ENCODE assay signal across 27 mouse cellular contexts in genomic region chr16:50092780-50093179, GRCm38 (mm10).
DNase-seq lines count a peak whose midpoint lies in the region; ATAC-seq and TF ChIP-seq lines count a peak whose summit lies in the region.
"Had no signal": no experiment of that assay in that cellular context is flagged by ENCODE, and none has a peak within 500 bp of the region (broad histone marks: within the 10 kb centered on the region; RNA-seq: fewer than 3 reads in every experiment).

No protein-coding gene starts in this region.

- TF ChIP-seq CTCF in kidney, postnatal 0 days (IDR thresholded peaks at IDR 0.05; ENCODE audit: low read depth), result no peak
- no peak for TF ChIP-seq CTCF in G1E (IDR thresholded peaks at IDR 0.05; ENCODE audit: low read depth, low read length)
- TF ChIP-seq CTCF in forebrain, postnatal 0 days (IDR thresholded peaks at IDR 0.05; ENCODE audit: low read depth), result no peak

- DNase-seq in kidney, postnatal 0 days (ENCODE audit: low spot score), result peak; percentile 31
- no peak for DNase-seq in kidney, adult 18-20 months
- no peak for DNase-seq in G1E (ENCODE audit: low spot score)
- DNase-seq in induced T-regulatory cell, adult 2 months (ENCODE audit: low read depth), result peak; percentile 21
- DNase-seq in thymus, postnatal 4 days, result no peak
- no peak for DNase-seq in forebrain, postnatal 0 days
- no peak for DNase-seq in adrenal gland, postnatal 10 days
- DNase-seq: adrenal gland, postnatal 25 days; cerebellum, adult 11-12 months; cerebellum, adult 9-11 months; kidney, postnatal 25 days; liver; right cerebral cortex, adult 18-20 months; right cerebral cortex, postnatal 4 days had no signal

- no peaks in the 10 kb centered on the region for H3K4me1 ChIP-seq in kidney, postnatal 0 days (replicated peaks; ENCODE audit: insufficient read depth, low read length)
- peaks cover 46% of the 10 kb centered on the region for H3K4me1 ChIP-seq in G1E (ENCODE audit: insufficient read depth, low read depth, low read length)
- H3K4me1 ChIP-seq in forebrain, postnatal 0 days (ENCODE audit: insufficient read depth), result no peaks in the 10 kb centered on the region
- H3K4me1 ChIP-seq: embryonic facial prominence, embryonic 13.5 days; forebrain, embryonic 10.5 days; forebrain, embryonic 15.5 days; hindbrain, embryonic 13.5 days; midbrain, embryonic 10.5 days; neural tube, embryonic 12.5 days; stomach, embryonic 15.5 days had no signal

- H3K27me3 ChIP-seq in kidney, postnatal 0 days (ENCODE audit: insufficient read depth, low read length), result no peaks in the 10 kb centered on the region
- H3K27me3 ChIP-seq in G1E (ENCODE audit: insufficient read depth, low read length), result no peaks in the 10 kb centered on the region
- no peaks in the 10 kb centered on the region for H3K27me3 ChIP-seq in forebrain, postnatal 0 days (ENCODE audit: insufficient read depth, low read length)
- H3K27me3 ChIP-seq: embryonic facial prominence, embryonic 13.5 days; forebrain, embryonic 15.5 days; hindbrain, embryonic 13.5 days; neural tube, embryonic 12.5 days; stomach, embryonic 15.5 days had no signal

- H3K9me3 ChIP-seq in kidney, postnatal 0 days (replicated peaks; ENCODE audit: low read length), result no peaks in the 10 kb centered on the region
- no peaks in the 10 kb centered on the region for H3K9me3 ChIP-seq in G1E (replicated peaks)
- no peaks in the 10 kb centered on the region for H3K9me3 ChIP-seq in forebrain, postnatal 0 days (ENCODE audit: low read length)
- H3K9me3 ChIP-seq: embryonic facial prominence, embryonic 13.5 days; forebrain, embryonic 10.5 days; forebrain, embryonic 15.5 days; hindbrain, embryonic 13.5 days; midbrain, embryonic 10.5 days; neural tube, embryonic 12.5 days; stomach, embryonic 15.5 days had no signal

- WGBS in kidney, postnatal 0 days, result 54% methylated on average over 3 of the region's 3 CpGs
- 95% methylated on average over 3 of the region's 3 CpGs for WGBS in forebrain, postnatal 0 days

- H3K4me3 ChIP-seq in kidney, postnatal 0 days (replicated peaks; ENCODE audit: low read depth, low read length), result no peak overlapping the region
- H3K4me3 ChIP-seq in G1E (ENCODE audit: low read depth, low read length), result no peak overlapping the region
- no peak overlapping the region for H3K4me3 ChIP-seq in forebrain, postnatal 0 days (ENCODE audit: low read depth, low read length)
- H3K4me3 ChIP-seq: embryonic facial prominence, embryonic 13.5 days; forebrain, embryonic 10.5 days; forebrain, embryonic 15.5 days; hindbrain, embryonic 13.5 days; midbrain, embryonic 10.5 days; myocyte; neural tube, embryonic 12.5 days; stomach, embryonic 15.5 days had no signal

- no peak overlapping the region for H3K9ac ChIP-seq in kidney, postnatal 0 days (ENCODE audit: low read depth, low read length)
- no peak overlapping the region for H3K9ac ChIP-seq in forebrain, postnatal 0 days
- H3K9ac ChIP-seq: embryonic facial prominence, embryonic 13.5 days; forebrain, embryonic 15.5 days; hindbrain, embryonic 13.5 days; liver, embryonic 14.5 days; neural tube, embryonic 12.5 days; stomach, embryonic 15.5 days had no signal

- no peak overlapping the region for H3K27ac ChIP-seq in kidney, postnatal 0 days
- H3K27ac ChIP-seq in forebrain, postnatal 0 days (ENCODE audit: low read depth, low read length), result no peak overlapping the region
- H3K27ac ChIP-seq: embryonic facial prominence, embryonic 13.5 days; forebrain, embryonic 10.5 days; forebrain, embryonic 15.5 days; hindbrain, embryonic 13.5 days; liver, embryonic 14.5 days; macrophage; midbrain, embryonic 10.5 days; neural tube, embryonic 12.5 days; stomach, embryonic 15.5 days had no signal

- ATAC-seq in kidney, postnatal 0 days (replicated peaks; ENCODE audit: low FRiP score, low read depth), result no peak
- peak; percentile 18; the same call in 1 of the 2 replicates for ATAC-seq in G1E (ENCODE audit: extremely low read depth, insufficient number of reproducible peaks, low FRiP score, poor library complexity, severe bottlenecking)
- ATAC-seq in forebrain, postnatal 0 days, result no peak
- ATAC-seq: forebrain, embryonic 15.5 days; intestine, postnatal 0 days; lung, postnatal 0 days; midbrain, embryonic 16.5 days had no signal

- H3K36me3 ChIP-seq in kidney, postnatal 0 days (ENCODE audit: insufficient read depth, low read length), result no peaks in the 10 kb centered on the region
- no peaks in the 10 kb centered on the region for H3K36me3 ChIP-seq in G1E (replicated peaks)
- H3K36me3 ChIP-seq in forebrain, postnatal 0 days (ENCODE audit: insufficient read depth), result no peaks in the 10 kb centered on the region
- H3K36me3 ChIP-seq: embryonic facial prominence, embryonic 13.5 days; forebrain, embryonic 10.5 days; forebrain, embryonic 15.5 days; hindbrain, embryonic 13.5 days; midbrain, embryonic 10.5 days; neural tube, embryonic 12.5 days; stomach, embryonic 15.5 days had no signal

- no peak overlapping the region for H3K4me2 ChIP-seq in kidney, postnatal 0 days (ENCODE audit: low read length)
- no peak overlapping the region for H3K4me2 ChIP-seq in forebrain, postnatal 0 days (ENCODE audit: low read depth)
- H3K4me2 ChIP-seq: embryonic facial prominence, embryonic 13.5 days; forebrain, embryonic 15.5 days; hindbrain, embryonic 13.5 days; neural tube, embryonic 12.5 days; stomach, embryonic 15.5 days had no signal

Comparison
In these comparisons a context has a peak if more than half of its experiments do, and no peak if none do; other contexts are left out.
1. DNase-seq: peak in kidney, postnatal 0 days (single experiment) and induced T-regulatory cell, adult 2 months (single experiment); none in kidney, adult 18-20 months (single experiment), G1E (single experiment), thymus, postnatal 4 days (single experiment), forebrain, postnatal 0 days (single experiment) and adrenal gland, postnatal 10 days (single experiment).